Mouse (Mus musculus) cerebral cortex, adult 2 months (tissue): Measurements from ENCODE around the gene Cep78.

Experiments used
- WGBS: fragments of 180-500 bp; shearing (Covaris S2); methylation state at CpG from one replicate; pipeline ENCODE4 v1.1.7; 2018; 5-methylcytosine and 5-hydroxymethylcytosine counted together

The Cep78 gene

GRCm38 (mm10) chr19:15910987-15911386 is 73.8 kb downstream of the Cep78 start:
- WGBS: 78% methylated on average over 3 of the region's 3 CpGs

- 95% methylated on average over 1 of the region's 1 CpGs for WGBS
Measured at GRCm38 (mm10) chr19:15910488-15910887, 74.3 kb downstream of the Cep78 start.

DNA sequence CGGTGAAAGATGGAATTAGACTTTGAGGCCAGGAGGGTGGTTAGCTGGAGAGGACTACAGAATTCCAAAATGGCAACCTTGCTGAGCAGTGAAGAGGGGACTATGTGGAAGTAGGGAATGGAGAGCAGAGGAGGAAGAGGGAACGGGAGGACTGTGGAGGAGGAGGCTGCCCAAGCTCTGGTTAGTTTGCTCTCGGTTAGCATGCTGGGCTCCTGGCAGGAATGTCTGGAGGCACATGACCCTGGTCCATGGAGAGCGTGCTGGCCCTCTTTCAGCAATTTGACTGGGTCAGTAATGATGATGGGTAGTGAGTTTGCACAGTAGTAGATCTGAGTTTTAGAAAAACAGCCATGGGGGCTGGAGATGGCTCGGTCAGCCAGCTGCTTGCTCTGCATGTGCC is 76.8 kb downstream of the Cep78 start:
- 83% methylated on average over 5 of the region's 5 CpGs for WGBS
